Mouse (Mus musculus) adrenal gland, adult 8-10 months (tissue): Measurements from ENCODE around the gene Ces2a. TPM values are rescaled to one million over a fixed set of nuclear protein-coding genes. Genes with fewer than 3 reads are reported as not detected.

Experiments used
- DNase-seq: peaks from one replicate; pipeline ENCODE4 v3.0.0; 2022
- microRNA-seq, 2 experiments: library from miRNA; unstranded; fragments of <30 nt; microRNA quantifications; one replicate each; pipeline ENCODE4 v1.2.0; 2022
- total RNA-seq, 4 experiments: library from RNA; stranded (reverse); gene quantifications; 2 replicates each; pipeline ENCODE4 v1.2.4; 2022

The Ces2a gene
- under 1 TPM in 1 of 4 experiments, not detected in 3; 0.17 TPM for total RNA-seq

DNA sequence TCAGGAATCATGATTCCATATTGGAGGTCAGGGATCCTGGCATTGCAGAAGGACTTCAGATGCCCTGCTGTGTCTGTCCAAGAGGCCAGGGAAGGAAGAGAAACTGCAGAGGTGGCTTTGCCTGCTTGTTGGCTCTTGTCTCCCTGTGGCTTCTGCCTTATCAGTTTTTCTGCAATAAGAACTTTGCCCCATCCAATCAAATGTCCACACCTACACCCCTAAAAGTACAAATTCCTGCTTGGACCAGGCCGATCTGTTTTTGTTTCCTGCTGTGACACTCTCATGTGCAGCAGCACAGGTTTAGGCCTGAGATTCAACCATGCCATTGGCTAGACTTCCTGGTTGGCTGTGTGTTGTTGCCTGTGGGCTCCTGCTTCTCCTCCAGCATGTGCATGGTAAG, at the start of gene Ces2a:
Ces2a (plus strand) TSS at position 251 of the 400 bp plus-strand sequence.
- DNase-seq, result no peak

DNA sequence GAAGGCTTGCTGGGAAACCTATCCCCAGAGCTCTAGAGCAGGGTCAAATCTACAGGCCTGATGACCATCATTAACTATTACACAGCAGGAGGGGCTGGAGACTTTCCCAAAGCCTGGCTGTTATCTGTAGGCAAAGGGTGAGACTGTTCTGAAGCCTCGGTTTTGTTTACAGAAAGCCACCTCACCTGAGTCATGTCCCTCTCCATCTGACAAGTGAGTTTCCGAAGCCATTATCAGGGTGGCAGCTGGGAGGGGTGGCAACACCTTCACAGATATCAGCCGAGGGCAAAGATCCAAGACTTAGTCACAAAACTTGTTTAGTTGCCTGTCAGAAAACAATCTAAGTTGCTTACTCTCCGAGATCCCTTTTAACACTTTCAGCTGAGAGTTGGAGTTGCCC, 45.4 kb upstream of the Ces2a start:
- DNase-seq, result no peak

DNA sequence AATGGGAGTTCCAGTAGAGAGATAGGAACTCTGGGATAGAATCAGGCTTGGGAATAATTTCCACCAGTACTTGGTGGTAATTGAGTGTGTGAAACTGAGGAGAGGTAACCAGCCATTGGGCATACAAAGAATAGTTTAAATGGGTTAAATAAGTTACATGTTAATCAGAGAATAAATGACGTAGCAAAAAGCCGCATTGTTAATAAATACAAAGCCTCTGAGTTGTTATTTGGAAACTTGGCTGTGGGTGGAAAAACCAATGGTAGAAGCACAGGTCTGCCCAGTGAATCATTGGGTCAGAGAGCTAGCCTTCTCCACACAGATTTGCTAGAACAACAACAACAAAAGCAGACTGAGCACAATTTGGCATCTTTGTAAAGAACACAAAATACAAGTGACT, 35.2 kb upstream of the Ces2a start:
- DNase-seq, result no peak

DNA sequence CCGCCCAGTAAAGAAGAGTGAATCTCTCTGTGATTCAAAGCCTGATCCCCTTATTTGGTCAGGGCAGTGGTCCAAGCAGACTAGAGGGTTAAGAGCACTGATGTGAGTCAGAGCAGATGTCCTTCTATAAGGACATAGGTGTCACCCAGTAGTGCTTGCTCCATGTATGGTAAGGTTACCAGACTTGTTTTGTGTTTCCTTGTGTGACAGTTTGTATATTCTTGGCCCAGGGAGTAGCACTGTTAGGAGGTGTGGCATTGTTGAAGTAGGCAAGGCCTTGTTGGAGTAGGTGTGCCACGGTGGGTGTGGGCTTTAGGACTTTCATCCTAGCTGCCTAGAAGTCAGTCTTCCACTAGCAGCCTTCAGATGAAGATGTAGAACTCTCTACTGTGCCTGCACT, 31.9 kb upstream of the Ces2a start:
- DNase-seq, result no peak

DNA sequence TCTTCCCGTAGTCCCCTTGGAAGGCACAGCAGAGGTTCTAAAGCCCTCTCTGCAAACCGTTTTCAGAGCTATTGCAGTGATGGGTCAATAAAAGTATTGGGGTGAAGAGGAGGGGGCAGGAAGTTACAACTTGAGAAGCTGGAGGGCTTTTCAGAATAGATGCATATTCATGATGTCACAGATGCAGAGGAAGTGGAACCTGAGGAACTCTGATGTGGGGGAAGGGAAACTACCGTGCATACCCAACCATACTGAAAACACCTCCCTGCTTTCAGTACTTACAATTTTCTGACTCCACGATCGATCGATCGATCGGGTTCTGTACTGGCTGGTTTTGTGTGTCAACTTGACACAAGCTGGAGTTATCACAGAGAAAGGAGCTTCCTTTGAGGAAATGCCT, 12.6 kb upstream of the Ces2a start:
- DNase-seq, result no peak

DNA sequence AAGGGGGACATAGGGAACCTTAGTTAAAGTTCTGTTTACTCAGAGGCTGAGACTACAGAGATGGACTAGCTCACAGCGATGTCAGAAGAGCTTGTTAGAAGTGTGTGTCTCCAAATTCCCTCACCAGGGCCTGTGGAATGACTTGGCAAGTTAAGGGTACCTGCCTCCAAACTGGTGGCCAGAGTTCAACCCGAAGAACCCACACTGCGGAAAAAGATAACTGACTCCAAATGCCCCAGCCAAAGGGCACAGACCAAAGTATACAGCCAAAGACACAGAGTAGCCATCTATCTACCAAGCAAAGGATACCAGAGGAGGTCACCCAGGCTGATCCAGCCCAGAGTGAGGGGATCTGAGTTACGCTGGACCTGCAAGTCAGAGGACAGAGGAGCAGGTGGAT, 2.4 kb upstream of the Ces2a start:
- no peak for DNase-seq

DNA sequence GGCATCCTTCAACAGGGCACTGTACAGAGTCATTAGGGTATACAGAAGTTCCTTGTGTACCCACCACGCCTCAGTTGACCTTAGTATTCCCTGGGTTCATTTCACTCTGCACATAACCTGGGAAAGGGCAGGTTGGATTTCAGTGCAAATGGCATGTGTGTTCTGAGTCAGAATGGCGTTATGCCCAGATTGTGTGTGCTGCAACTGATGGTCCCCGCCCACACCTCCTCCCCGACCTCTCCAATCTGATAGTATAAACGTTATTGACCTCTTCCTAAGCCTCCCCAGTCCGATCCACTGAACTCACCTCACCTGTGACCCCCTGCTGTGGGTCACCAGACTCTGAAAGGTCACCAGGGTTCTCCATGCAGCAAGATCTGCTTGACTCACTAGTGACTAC, 1.8 kb upstream of the Ces2a start:
- no peak for DNase-seq

DNA sequence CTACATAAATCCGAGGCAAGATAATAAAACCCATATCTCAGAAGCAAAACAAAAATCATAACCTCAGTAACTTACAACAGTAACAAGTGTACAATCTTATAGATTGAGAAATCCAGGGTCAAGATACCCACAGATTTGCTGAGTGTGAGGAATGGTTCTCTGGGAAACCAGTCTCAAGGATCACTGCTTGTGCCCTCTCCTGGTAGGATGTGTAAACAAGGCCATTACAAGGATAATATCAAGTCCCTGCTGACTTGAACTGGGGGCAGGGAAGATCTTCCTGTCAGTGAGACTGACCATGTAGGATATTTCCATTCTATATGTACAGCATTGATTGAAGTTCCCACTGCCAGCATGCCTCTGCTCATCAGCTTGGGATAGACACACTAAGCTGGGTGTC, 8.2 kb downstream of the Ces2a start:
- DNase-seq, result no peak

DNA sequence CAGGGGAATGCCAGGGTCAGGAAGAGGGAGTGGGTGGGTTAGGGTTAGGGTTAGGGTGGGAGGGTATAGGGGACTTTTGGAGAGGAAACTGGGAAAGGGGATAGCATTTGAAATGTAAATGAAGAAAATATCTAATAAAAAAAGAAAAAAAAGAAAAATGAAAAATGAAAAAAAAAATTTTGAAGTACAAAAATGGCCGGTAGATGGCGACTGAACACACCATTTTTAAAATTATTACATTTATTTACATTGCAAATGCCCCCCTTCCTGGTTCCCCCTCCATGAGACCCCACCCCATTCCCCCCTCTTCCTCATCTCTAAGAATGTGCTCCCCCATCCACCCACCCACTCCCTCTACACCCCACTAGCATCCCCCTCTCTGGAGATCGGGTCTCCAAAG, 9.6 kb downstream of the Ces2a start:
- no peak for DNase-seq

DNA sequence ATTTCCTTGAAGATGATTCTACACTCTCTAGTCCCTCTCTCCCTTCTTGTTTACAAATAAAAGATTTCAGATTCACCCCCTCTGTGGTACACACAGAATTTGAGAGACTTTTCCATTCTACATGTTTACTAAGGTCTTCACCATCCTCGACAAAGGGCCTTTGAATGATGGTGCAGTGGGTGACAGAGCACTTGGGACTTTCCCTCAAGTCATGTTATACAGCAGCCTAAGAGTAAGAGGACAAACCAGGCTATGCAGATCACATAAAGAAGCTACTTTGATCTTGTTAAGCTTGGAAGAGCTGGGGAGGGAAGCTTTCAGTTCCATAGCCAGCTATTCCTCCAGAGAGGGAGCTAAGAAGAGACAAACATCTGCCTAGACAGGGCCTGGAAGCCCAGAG, 19.0 kb downstream of the Ces2a start:
- DNase-seq, result no peak

DNA sequence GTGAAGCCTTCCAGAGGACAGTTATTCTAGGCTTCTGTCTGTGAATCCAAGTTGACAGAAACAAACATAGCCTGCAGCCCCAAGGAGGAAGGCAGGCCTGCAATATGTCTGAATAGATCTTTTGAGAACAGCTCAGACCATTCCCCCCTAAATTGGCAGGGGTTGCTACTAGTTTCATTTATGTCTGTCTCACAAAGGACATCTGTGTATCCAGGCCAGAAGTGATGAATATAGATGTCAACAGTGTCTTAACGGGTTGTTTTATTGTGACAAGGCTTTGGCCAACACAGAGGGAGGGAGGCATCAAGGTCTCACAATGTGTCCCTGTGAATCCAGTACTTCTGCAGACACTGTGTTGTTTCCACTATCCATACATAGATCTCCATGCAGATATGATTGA, 23.8 kb downstream of the Ces2a start:
- no peak for DNase-seq

DNA sequence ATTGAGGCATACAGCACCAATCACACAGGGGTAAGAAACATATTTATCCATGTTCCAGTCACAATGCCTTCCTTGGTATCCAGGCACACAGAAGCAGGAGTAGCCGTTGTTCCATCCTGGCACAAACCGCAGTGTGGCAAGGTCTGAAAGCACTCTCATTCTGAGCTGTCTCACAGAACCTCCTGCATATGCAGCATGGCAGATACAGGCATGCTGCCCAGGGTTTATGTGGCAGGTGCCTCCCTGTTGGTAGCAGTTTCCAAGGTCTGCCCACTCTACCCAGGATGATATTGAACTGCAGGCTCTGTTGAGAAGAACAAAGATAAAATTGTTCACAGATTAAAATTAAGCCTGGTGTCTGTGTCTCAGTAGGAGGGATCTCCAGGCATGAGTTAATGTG, 24.4 kb downstream of the Ces2a start:
- DNase-seq, result no peak

DNA sequence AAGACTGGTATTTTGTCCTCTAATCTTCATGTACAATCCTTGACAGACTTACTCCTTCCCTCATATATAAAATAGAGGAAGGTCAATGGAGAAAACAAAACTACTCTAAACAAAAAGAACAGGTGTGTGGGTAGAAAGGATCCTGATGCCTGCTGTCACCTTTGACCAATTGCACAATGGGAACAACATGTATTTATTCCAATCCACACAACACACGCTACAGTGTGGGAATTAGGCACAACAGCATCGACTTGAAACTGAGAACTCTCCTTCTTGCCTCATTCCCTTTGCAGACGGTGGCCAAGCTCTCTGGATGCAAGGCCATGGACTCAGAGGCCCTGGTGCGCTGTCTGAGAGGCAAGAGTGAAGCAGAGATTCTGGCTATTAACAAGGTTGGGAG, 27.3 kb downstream of the Ces2a start:
- no peak for DNase-seq

DNA sequence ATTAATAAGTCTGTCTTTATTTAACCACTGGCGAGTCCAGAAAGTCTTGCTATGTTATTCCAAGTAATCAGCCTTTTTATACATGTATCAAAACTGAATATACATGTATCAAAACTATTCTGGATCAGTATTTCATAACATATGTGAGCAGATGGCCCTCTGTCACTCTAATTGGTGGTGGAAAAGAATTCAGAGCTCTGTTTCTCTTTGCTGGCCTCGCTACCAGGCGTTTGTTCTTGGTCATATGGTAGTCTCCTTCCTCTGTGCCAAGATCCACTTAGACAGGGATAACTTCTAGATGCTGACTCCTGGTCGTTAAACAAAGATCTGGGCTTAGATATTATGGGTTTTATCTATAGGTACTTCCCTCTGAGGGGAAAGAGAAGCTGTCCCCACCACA, 32.7 kb downstream of the Ces2a start:
- no peak for DNase-seq

DNA sequence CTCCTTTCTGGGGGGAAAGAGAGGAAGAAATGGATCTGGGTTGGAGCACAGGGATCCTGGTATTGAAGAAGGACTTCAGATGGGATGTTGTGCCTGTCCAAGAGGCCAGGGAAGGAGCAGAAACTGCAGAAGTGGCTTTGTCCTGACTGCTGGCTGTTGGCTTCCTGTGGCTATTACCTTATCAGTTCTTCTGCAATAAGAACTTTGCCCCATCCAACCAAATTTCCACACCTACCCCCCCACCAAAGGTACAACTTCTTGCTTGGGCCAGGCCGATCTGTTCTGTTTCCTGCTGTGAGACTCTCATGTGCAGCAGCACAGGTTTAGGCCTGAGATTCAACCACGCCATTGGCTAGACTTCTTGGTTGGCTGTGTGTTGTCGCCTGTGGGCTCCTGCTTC, 36.6 kb downstream of the Ces2a start:
- no peak for DNase-seq

DNA sequence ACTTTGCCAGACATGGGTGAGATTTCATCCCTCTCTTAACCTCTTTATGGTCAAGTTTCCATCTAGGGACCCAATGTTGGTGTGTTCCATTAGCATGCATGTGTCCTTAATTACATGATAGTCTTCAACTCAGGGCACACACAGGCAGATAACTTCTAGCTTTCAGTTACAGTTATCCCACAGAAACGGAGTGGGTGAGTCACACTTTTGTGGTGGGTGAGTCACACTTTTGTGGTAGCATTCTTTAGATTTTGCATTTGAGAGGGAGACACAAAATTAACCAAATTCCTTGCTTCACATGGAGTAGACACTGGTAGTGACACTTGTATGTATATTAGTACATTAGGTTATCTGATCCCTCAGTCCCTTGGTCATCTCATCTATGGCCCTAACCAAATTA, 53.2 kb downstream of the Ces2a start:
- DNase-seq, result no peak

DNA sequence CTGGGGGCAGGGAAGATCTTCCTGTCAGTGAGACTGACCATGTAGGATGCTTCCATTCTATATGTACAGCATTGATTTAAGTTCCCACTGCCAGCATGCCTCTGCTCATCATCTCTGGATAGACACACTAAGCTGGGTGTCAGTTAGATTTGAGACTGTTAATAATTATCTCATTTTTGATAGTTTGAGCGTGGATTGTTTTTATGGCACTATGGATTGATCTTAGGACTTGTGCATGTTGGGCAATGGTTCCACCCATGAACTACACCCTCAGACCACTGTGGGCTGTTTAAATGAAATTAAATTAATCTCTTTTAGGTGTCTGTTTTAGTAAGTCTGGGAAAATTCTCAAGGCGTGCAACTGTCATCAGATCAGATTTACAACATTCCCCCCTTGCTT, 55.1 kb downstream of the Ces2a start:
- DNase-seq, result no peak

DNA sequence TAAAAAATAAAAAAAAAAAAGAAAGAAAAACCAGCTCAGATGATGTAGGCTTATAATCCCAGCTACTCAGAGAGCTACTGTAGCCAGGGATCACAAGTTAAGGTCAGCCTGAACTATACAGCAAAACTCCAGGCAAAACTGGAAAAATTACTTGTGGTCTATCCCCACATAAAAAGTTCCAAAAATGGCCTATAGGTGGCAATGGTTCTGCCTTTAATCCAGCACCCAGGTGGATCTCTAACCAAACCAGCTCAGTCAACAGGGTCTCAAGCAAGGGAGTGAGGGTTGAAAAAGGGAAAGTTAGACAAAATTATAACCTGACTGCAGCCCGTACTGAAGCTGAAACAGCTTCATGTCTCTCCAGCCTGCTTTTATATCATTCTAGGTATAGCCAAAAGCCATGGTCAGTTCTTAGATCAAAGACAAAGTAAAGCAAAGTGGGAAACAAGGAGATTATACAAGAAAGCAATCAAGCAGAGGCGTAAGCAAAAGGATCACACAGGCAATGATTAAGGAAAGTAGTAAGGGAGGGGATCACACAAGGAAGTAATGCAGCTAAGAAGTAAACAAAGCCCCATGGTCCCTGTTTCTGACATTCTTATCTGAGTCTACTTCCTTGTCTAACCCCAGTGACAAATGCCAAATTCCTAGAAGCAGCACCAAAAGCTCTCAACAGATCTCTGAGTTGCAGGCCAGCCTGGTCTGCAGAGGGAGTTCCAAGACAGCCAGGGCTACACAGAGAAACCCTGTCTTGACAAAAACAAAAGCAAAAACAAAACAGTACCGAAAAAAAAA, 56.3 kb downstream of the Ces2a start:
- no peak for DNase-seq

Small RNA genes lying within 50 kb of the gene (microRNA-seq; reads per million reads assigned to microRNA genes)
- 0 reads per million in 2 experiments for gene Gm44328

Other genes starting within 250 kb of the Ces2a start
- gene Terb1, start 224.1 kb upstream of the Ces2a start, total RNA-seq, result under 1 TPM in 2 of 4 experiments, not detected in 2; 0.16 to 0.52 TPM
- 10 to 100 TPM; 40.5 to 66.3 (median 47.3) TPM for gene Nae1, start 199.4 kb upstream of the Ces2a start, total RNA-seq
- 1 to 10 TPM; 1.7 to 5.6 (median 3.2) TPM for gene Car7, start 199.3 kb upstream of the Ces2a start, total RNA-seq
- 10 to 100 TPM; 31.7 to 43.6 (median 38.0) TPM for gene Pdp2, start 142.6 kb upstream of the Ces2a start, total RNA-seq
- gene Cdh16, start 109.6 kb upstream of the Ces2a start, total RNA-seq, result under 1 TPM in 1 of 4 experiments, not detected in 3; 0.24 TPM
- gene Rrad, start 102.7 kb upstream of the Ces2a start, total RNA-seq, result 10 to 100 TPM in 2 of 4 experiments, 1 to 10 TPM in 2; 2.7 to 16.3 (median 7.6) TPM
- gene Ciao2b, start 92.0 kb upstream of the Ces2a start, total RNA-seq, result 10 to 100 TPM; 33.1 to 44.9 (median 41.1) TPM
- under 1 TPM; 0.10 to 0.70 (median 0.42) TPM for gene Ces2b, start 97.6 kb downstream of the Ces2a start, total RNA-seq
- not detected for gene Ces2c, start 113.1 kb downstream of the Ces2a start, total RNA-seq
- 1 to 10 TPM; 2.1 to 6.6 (median 4.9) TPM for gene Ces2e, start 192.3 kb downstream of the Ces2a start, total RNA-seq
- gene Ces2f, start 213.4 kb downstream of the Ces2a start, total RNA-seq, result not detected
- 1 to 10 TPM; 2.7 to 3.9 (median 3.4) TPM for gene Ces2g, start 227.7 kb downstream of the Ces2a start, total RNA-seq